8 mouse cellular contexts compared by ENCODE assay signal in the genomic region with DNA sequence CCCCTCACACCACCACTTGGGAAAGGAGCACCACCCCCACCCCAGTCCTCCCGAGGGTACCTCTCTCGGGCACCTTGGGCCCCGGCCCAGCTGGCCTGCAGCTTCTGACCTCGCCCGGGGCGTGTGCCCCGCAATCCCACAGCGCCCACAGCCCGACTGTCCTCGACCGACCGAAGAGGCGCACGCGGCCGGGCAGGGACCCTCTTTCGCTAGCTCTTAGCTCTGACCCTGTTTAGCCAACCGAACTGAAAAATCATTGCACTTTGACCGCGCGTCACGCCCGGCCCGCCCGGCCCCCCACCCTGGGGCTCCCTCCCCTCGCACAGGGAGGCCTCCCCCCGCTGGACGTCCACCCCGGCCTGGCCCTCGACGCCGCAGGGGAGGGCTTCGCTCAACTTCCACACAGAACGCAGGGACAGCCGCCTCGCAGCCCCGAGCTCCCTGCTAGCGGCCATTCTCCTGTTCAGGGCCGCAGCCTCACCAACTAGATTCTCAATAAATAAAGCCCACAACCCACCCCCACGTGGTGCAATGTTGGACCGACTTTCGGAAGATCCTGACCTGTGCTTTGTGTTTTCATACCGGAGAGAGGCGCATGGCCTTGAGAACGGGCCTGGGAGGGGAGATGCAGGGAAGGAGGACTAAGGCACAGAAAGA. TPM values are rescaled to one million over a fixed set of nuclear protein-coding genes. Genes with fewer than 3 reads are reported as not detected.
DNase-seq lines count a peak whose midpoint lies in the region; ATAC-seq lines count a peak whose summit lies in the region.

No protein-coding gene starts in this region.

- peak overlapping the region; percentile 27 for H3K4me2 ChIP-seq in embryonic facial prominence, embryonic 14.5 days (ENCODE audit: low read depth, low read length)
- H3K4me2 ChIP-seq in hindbrain, embryonic 15.5 days = peak overlapping the region; percentile 40
- peak overlapping the region; percentile 48 for H3K4me2 ChIP-seq in stomach, embryonic 15.5 days

- 18% methylated on average over 29 of the region's 45 CpGs for WGBS in embryonic facial prominence, embryonic 14.5 days
- 4% methylated on average over 45 of the region's 45 CpGs for WGBS in hindbrain, embryonic 15.5 days
- 17% methylated on average over 45 of the region's 45 CpGs for WGBS in stomach, embryonic 15.5 days

- H3K27ac ChIP-seq in embryonic facial prominence, embryonic 14.5 days (replicated peaks; ENCODE audit: low read depth, low read length) = no peak overlapping the region; the same call in 1 of the 2 replicates
- peak overlapping the region; percentile 84 for H3K27ac ChIP-seq in hindbrain, embryonic 15.5 days (replicated peaks)
- H3K27ac ChIP-seq in stomach, embryonic 15.5 days = peak overlapping the region; percentile 84

- no peak for ATAC-seq in embryonic facial prominence, embryonic 14.5 days (ENCODE audit: low read depth)
- no peak for ATAC-seq in hindbrain, embryonic 15.5 days (ENCODE audit: low FRiP score, low read depth)
- ATAC-seq in stomach, embryonic 15.5 days (ENCODE audit: insufficient read depth, low FRiP score, low read depth) = 0 out of 2 replicates have a peak, but pooled peaks have one; percentile 3
- no peak for ATAC-seq in erythroid progenitor cell, adult 5-6 weeks (replicated peaks; ENCODE audit: low FRiP score, poor library complexity, severe bottlenecking)
- no peak for ATAC-seq in frontal cortex, adult (ENCODE audit: low TSS enrichment)

- peak; percentile 30 to 35 for DNase-seq in spleen, adult 18-20 months
- DNase-seq in spleen, adult 12 weeks (ENCODE audit: low spot score) = no peak
- DNase-seq in embryonic facial prominence, embryonic 14.5 days (ENCODE audit: low spot score) = no peak
- peak; percentile 53 for DNase-seq in lung, postnatal 14 days

- peak overlapping the region; percentile 18 for H3K4me3 ChIP-seq in embryonic facial prominence, embryonic 14.5 days (ENCODE audit: low read depth, low read length)
- peak overlapping the region; percentile 19 for H3K4me3 ChIP-seq in hindbrain, embryonic 15.5 days
- peak overlapping the region; percentile 37 for H3K4me3 ChIP-seq in stomach, embryonic 15.5 days (replicated peaks)

- peaks cover 49% of the 10 kb centered on the region for H3K4me1 ChIP-seq in embryonic facial prominence, embryonic 14.5 days (ENCODE audit: control insufficient read depth, insufficient read depth, low read length)
- peaks cover 61% of the 10 kb centered on the region for H3K4me1 ChIP-seq in hindbrain, embryonic 15.5 days (replicated peaks)
- H3K4me1 ChIP-seq in stomach, embryonic 15.5 days = peaks cover 63% of the 10 kb centered on the region

- H3K36me3 ChIP-seq in embryonic facial prominence, embryonic 14.5 days (ENCODE audit: control insufficient read depth, insufficient read depth, low read length) = peaks cover 38% of the 10 kb centered on the region
- no peaks in the 10 kb centered on the region for H3K36me3 ChIP-seq in hindbrain, embryonic 15.5 days
- H3K36me3 ChIP-seq in stomach, embryonic 15.5 days = 0 out of 2 replicates have a peak, but pooled peaks cover 3% of the 10 kb centered on the region

- peaks cover 64% of the 10 kb centered on the region for H3K27me3 ChIP-seq in embryonic facial prominence, embryonic 14.5 days (replicated peaks; ENCODE audit: control insufficient read depth, insufficient read depth, low read length)
- H3K27me3 ChIP-seq in hindbrain, embryonic 15.5 days = peaks cover 41% of the 10 kb centered on the region
- H3K27me3 ChIP-seq in stomach, embryonic 15.5 days (replicated peaks) = peaks cover 48% of the 10 kb centered on the region

- peak overlapping the region; percentile 49; the same call in 1 of the 2 replicates for H3K9ac ChIP-seq in embryonic facial prominence, embryonic 14.5 days (ENCODE audit: low read depth, low read length)
- peak overlapping the region; percentile 12; the same call in 1 of the 2 replicates for H3K9ac ChIP-seq in hindbrain, embryonic 15.5 days
- no peak overlapping the region for H3K9ac ChIP-seq in stomach, embryonic 15.5 days

- no peaks in the 10 kb centered on the region for H3K9me3 ChIP-seq in embryonic facial prominence, embryonic 14.5 days (ENCODE audit: control insufficient read depth, low read length)
- no peaks in the 10 kb centered on the region for H3K9me3 ChIP-seq in hindbrain, embryonic 15.5 days
- H3K9me3 ChIP-seq in stomach, embryonic 15.5 days = no peaks in the 10 kb centered on the region

RNA-seq across cellular contexts. Expression of gene Lyl1, which starts 5.5 kb away (rescaled TPM):
- polyA plus RNA-seq in embryonic facial prominence, embryonic 14.5 days (2014; fragmentation: Nextera tagmentation; extraction: Ambion mirVana) = 5.8 and 6.8 TPM in 2 replicates
- 3.1 and 3.6 TPM in 2 replicates for polyA plus RNA-seq in hindbrain, embryonic 15.5 days (2015; fragmentation: Nextera tagmentation; extraction: Ambion mirVana)
- polyA plus RNA-seq in stomach, embryonic 15.5 days (2015; fragmentation: Nextera tagmentation; extraction: Ambion mirVana) = 7.1 and 9.7 TPM in 2 replicates
- total RNA-seq in erythroid progenitor cell, adult 5-6 weeks (2015; ENCODE audit: low replicate concordance) = 98.7 and 109 TPM in 2 replicates
- 54.7 and 70.5 TPM in 2 replicates for total RNA-seq in erythroid progenitor cell, adult 5-6 weeks (2017; ENCODE audit: low replicate concordance)

RNA-seq across cellular contexts. Expression of gene G430095P16Rik, which starts 16.1 kb away (rescaled TPM):
- 2.0 and 2.7 TPM in 2 replicates for polyA plus RNA-seq in embryonic facial prominence, embryonic 14.5 days (2014; fragmentation: Nextera tagmentation; extraction: Ambion mirVana)
- 1.2 and 1.7 TPM in 2 replicates for polyA plus RNA-seq in hindbrain, embryonic 15.5 days (2015; fragmentation: Nextera tagmentation; extraction: Ambion mirVana)
- polyA plus RNA-seq in stomach, embryonic 15.5 days (2015; fragmentation: Nextera tagmentation; extraction: Ambion mirVana) = 3.5 and 4.1 TPM in 2 replicates
- total RNA-seq in erythroid progenitor cell, adult 5-6 weeks (2015; ENCODE audit: low replicate concordance) = 12.2 and 21.6 TPM in 2 replicates
- 1.1 and 13.2 TPM in 2 replicates for total RNA-seq in erythroid progenitor cell, adult 5-6 weeks (2017; ENCODE audit: low replicate concordance)

RNA-seq across cellular contexts. Expression of gene Nacc1, which starts 19.1 kb away (rescaled TPM):
- 19.7 and 20.1 TPM in 2 replicates for polyA plus RNA-seq in embryonic facial prominence, embryonic 14.5 days (2014; fragmentation: Nextera tagmentation; extraction: Ambion mirVana)
- 13.6 and 16.1 TPM in 2 replicates for polyA plus RNA-seq in hindbrain, embryonic 15.5 days (2015; fragmentation: Nextera tagmentation; extraction: Ambion mirVana)
- 15.8 and 17.4 TPM in 2 replicates for polyA plus RNA-seq in stomach, embryonic 15.5 days (2015; fragmentation: Nextera tagmentation; extraction: Ambion mirVana)
- 24.3 and 25.6 TPM in 2 replicates for total RNA-seq in erythroid progenitor cell, adult 5-6 weeks (2015; ENCODE audit: low replicate concordance)
- 11.8 and 16.9 TPM in 2 replicates for total RNA-seq in erythroid progenitor cell, adult 5-6 weeks (2017; ENCODE audit: low replicate concordance)

RNA-seq across cellular contexts. Expression of gene Trmt1, which starts 20.6 kb away (rescaled TPM):
- polyA plus RNA-seq in embryonic facial prominence, embryonic 14.5 days (2014; fragmentation: Nextera tagmentation; extraction: Ambion mirVana) = 55.8 and 73.2 TPM in 2 replicates
- polyA plus RNA-seq in hindbrain, embryonic 15.5 days (2015; fragmentation: Nextera tagmentation; extraction: Ambion mirVana) = 62.5 and 65.9 TPM in 2 replicates
- polyA plus RNA-seq in stomach, embryonic 15.5 days (2015; fragmentation: Nextera tagmentation; extraction: Ambion mirVana) = 56.2 and 63.9 TPM in 2 replicates
- total RNA-seq in erythroid progenitor cell, adult 5-6 weeks (2015; ENCODE audit: low replicate concordance) = 7.9 and 13.4 TPM in 2 replicates
- total RNA-seq in erythroid progenitor cell, adult 5-6 weeks (2017; ENCODE audit: low replicate concordance) = 18.4 and 23.1 TPM in 2 replicates

RNA-seq across cellular contexts. Expression of gene Ier2, which starts 44.1 kb away (rescaled TPM):
- polyA plus RNA-seq in embryonic facial prominence, embryonic 14.5 days (2014; fragmentation: Nextera tagmentation; extraction: Ambion mirVana) = 45.9 and 50.3 TPM in 2 replicates
- polyA plus RNA-seq in hindbrain, embryonic 15.5 days (2015; fragmentation: Nextera tagmentation; extraction: Ambion mirVana) = 18.8 and 24.5 TPM in 2 replicates
- 86.4 and 90.3 TPM in 2 replicates for polyA plus RNA-seq in stomach, embryonic 15.5 days (2015; fragmentation: Nextera tagmentation; extraction: Ambion mirVana)
- total RNA-seq in erythroid progenitor cell, adult 5-6 weeks (2015; ENCODE audit: low replicate concordance) = 10.9 and 16.2 TPM in 2 replicates
- total RNA-seq in erythroid progenitor cell, adult 5-6 weeks (2017; ENCODE audit: low replicate concordance) = 7.6 and 8.1 TPM in 2 replicates

Comparison
In these comparisons a context has a peak if more than half of its experiments do, and no peak if none do; other contexts are left out.
1. DNase-seq: peak in spleen, adult 18-20 months (2 of 2) and lung, postnatal 14 days (single experiment); none in spleen, adult 12 weeks (single experiment) and embryonic facial prominence, embryonic 14.5 days (single experiment).
2. Peak in every context shown above with its lines, with median percentiles within 50 percentile points of each other: H3K4me2 ChIP-seq and H3K4me3 ChIP-seq.